Mouse (Mus musculus): Measurements from ENCODE around the gene 4930513O06Rik.

The 4930513O06Rik gene

DNA sequence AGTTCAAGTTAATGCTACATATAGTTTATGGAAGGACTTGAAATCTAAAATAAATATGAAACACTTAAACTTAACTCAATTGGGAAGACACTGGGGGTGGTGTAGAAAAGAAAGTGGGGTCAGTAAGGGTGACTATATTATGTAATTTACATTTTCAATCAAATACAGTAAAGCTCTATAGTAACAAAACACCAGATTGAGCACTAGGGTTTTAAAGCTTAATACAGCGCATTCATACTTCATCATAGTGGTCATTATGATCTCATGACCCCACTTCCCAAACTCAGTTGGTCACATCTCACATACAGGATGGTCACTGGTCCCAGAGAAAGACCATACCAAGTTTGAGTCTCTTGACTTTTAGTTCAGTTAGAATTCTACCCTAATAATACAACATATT is at the start of gene 4930513O06Rik:
Gene 4930513O06Rik, plus strand, starts transcription at position 301 of the 400 bp plus-strand sequence.
- no peak for DNase-seq

DNA sequence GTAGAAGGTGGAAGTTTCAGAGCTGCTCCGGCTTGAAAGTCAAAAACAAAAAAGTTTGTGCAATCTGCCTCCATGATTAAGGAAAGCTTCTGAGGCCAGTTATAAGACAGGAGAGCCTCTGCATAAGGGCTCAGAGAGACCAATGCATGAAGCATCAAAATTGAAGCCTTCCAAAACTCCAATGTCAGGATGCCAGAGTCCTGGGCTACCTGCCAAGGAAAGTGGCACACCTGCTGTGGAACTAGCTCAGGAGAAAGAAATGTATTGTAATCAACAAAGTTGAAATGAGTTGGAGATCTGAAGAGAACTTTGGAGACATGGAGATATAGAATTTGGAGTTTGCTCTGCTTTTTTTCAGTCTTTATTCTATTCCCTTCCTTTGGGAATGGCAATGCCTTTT is 48.4 kb upstream of the 4930513O06Rik start:
- no peak for DNase-seq

DNA sequence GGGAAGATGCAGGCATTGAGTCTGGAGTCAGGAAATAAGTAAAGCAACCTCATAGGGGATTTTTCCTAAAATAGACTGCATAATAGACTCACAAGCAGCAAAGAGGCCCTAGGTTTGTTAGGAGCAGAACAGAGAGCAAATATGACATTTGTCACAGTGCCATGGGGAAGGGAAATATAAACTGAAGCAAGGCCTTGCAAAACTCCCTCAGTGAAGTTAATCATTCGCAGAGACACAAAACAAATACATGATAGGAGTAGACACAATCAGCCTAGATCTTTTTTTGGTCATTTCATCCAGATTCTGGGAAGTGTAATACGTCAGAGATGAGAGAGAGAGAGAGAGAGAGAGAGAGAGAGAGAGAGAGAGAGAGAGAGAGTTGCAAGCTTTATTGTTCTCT is 46.7 kb upstream of the 4930513O06Rik start:
- no peak for DNase-seq

DNA sequence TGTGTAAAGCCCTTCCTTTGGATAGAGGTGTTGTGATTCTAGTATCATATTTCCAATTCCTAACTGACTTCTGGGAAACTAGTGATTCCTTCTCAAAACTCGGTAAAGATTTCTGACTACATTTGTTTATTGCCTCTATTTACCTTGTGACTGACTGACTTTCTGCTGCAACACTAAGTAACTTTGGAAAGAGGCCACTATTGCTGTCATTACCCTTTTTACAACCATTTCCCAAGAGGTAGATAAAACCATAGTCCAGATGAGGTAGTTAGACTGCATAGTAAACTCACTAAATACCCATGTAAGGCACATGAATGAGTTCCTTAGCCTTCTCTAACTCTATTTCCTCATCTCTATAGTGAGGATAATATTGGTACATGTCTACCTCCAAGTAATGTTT is 44.9 kb upstream of the 4930513O06Rik start:
- no peak for DNase-seq

DNA sequence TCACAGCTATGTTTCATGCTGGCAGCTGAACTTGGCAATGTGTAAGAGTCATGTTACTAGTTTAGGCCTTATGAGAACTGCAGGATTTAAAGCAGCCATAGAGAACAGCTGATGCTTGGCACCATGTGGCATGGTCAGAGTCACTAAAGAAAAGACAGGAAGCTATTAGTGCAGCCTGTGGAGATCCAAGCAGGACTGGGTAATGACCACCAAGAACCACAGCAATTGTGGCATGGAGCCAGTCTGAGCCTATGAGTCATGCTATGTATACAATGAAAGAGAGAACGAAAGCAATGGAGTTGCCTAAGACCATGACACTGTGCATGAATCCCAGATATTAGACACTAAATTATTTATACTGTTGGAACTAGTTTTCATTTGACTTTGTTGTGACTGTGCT is 34.1 kb upstream of the 4930513O06Rik start:
- DNase-seq = no peak

DNA sequence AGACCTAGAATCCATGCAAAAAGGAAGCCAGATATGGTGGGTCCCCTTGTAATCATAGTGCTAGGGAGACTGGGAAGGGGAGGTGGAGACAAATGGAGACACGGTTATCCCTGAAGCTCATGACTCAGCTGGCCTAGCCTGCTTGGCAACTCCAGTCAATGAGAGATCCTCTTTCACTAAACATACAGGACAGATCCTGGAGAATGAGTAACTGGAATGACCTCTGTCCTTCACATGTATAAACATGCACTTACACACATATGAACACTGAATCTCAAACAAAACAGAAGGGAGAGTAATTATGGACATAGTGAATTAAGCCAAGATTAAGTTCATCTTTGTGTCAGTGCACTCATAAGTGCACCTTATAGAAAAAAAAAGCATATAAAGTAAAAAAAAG is 32.9 kb upstream of the 4930513O06Rik start:
- DNase-seq = no peak

DNA sequence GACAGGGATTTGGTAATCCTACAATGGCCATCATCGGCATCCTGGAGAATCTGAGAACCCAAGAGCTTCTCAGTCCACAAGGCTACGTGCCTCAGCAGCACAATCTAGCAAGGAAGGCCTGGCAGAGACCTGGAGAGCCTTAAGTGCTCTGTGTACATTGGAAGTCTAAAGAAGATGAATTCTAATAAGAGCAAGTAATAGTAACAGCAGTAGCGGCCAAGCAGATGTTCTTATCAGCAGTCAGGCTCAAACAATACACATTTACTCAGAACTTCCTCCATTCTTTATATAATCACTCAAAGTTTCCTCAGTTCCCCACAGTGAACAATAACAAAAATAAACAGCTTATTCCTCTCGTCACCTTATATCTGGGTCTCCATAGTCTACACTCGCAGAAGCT is 22.0 kb upstream of the 4930513O06Rik start:
- no peak for DNase-seq

DNA sequence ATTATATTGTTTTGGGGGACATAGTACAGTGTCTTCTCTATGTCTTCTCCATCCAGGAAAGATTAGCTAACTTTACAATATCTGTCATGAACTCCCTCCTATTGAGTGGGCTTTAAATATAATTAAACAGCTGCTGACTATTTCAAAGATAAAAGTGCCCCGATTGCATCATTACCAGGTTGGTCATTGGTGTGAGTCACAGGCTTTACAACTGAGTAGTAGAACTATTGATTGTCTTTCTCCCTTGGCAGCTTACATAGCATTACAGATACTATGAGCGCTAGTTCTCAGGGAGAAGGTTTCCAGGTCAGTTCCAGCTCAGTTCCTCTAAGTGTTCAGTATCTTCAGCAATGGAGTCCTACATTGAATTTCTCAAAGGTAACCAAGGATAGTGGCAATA is 7.5 kb upstream of the 4930513O06Rik start:
- no peak for DNase-seq

DNA sequence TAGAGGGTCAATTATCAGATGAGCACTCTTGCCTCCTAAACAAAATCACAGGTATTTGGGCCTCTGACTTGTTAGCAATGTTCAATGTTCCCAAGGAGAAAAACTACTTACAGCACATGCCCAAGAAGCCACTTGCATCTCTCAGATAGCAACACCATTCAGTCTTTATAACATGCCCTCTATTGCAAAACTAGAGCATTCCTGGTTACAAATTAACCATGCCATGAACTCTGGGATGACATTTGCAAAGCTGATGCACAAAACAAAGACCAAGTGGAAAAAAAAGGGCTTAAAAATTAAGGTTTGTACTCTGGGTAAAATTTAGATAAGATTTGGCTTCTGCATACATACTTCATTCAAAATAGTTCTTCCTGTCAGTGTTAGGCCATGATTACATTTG is 966 bp upstream of the 4930513O06Rik start, which contains the start of gene Serpina7:
Gene Serpina7, minus strand, starts transcription at position 160 of the 400 bp plus-strand sequence.
- peak in 1 of 2 experiments; percentile 9 for DNase-seq

DNA sequence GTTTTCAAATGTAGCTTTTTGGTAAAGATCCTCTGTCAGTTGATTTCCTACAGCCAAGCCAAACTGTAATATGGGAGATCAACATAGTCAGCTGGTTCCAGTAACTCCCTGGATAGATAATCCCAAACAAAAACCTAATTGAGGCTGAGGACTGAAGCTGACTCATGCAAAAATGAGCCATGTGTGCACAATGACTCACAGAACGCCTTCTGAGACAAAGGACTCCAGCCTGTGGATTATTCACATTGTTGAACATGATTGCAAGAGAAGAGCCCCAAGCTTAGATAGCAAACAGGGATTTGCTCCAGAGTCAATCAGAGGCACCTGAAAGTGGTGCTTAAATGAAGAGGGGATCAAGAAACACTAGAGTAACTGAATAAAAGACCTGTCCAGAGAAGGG is 11.2 kb downstream of the 4930513O06Rik start:
- no peak for DNase-seq

DNA sequence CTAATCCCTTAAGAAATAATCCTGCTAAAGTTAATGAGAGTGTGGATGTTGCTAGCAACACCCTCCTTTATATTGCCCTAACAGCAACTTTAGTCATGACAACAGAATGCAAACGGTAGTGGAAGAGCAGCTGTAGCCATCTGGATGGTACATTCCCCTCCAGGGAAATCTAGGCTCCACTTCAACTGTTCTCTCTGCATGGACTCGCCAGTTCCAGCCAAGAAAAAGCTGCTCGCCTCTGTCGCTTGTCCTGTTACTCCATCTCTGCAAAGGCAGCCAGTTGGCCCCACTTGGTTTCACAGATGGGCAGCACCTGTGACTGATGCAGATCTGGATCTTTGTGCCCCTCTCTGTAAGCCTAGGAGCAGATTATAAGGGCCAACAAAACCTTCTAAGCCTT is 48.0 kb downstream of the 4930513O06Rik start:
- no peak for DNase-seq

Data from kidney, adult 8-10 months (tissue).